Comparison of ENCODE assay signal across 27 mouse cellular contexts in the genomic region with DNA sequence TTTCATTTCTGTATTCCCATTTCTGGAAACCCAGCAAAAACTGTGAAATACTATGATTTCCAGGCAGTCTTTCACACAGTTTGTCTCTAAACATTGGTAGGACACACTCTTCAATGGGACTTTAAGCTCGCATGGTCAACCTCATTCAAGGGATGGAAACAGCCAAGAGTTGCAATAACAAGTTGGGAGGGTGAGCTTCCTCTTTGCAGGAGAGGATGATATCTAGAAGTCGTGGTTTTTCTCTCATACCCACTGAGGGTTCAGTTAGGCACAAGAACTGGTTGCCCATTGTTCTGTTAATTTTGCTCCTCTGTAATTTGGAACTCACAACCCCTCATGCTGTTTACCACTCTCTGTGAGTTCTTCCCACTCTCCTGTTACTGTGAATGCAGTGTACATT.
"Had no signal": no experiment of that assay in that cellular context is flagged by ENCODE, and none has a peak within 500 bp of the region (broad histone marks: within the 10 kb centered on the region; RNA-seq: fewer than 3 reads in every experiment).

No protein-coding gene starts in this region.

- H3K36me3 ChIP-seq: embryonic facial prominence, embryonic 10.5 days; embryonic facial prominence, embryonic 12.5 days; embryonic facial prominence, embryonic 13.5 days; embryonic facial prominence, embryonic 15.5 days; forebrain, embryonic 10.5 days; forebrain, embryonic 12.5 days; forebrain, embryonic 15.5 days had no signal

- H3K4me1 ChIP-seq: embryonic facial prominence, embryonic 12.5 days; embryonic facial prominence, embryonic 15.5 days; forebrain, embryonic 12.5 days; forebrain, embryonic 13.5 days; forebrain, embryonic 15.5 days had no signal

- H3K4me2 ChIP-seq: embryonic facial prominence, embryonic 12.5 days; embryonic facial prominence, embryonic 13.5 days; embryonic facial prominence, embryonic 15.5 days; forebrain, embryonic 12.5 days; forebrain, embryonic 13.5 days; forebrain, embryonic 15.5 days had no signal

- H3K4me3 ChIP-seq: embryonic facial prominence, embryonic 10.5 days; embryonic facial prominence, embryonic 12.5 days; embryonic facial prominence, embryonic 13.5 days; embryonic facial prominence, embryonic 15.5 days; erythroblast, embryonic 14.5 days; forebrain, embryonic 10.5 days; forebrain, embryonic 12.5 days; forebrain, embryonic 13.5 days; forebrain, embryonic 15.5 days; gastrocnemius, adult 2 months; heart, adult 2 months had no signal

- H3K27me3 ChIP-seq: embryonic facial prominence, embryonic 12.5 days; embryonic facial prominence, embryonic 15.5 days; forebrain, embryonic 12.5 days; forebrain, embryonic 13.5 days; forebrain, embryonic 15.5 days had no signal

- H3K9me3 ChIP-seq: embryonic facial prominence, embryonic 10.5 days; embryonic facial prominence, embryonic 12.5 days; embryonic facial prominence, embryonic 13.5 days; embryonic facial prominence, embryonic 15.5 days; forebrain, embryonic 10.5 days; forebrain, embryonic 12.5 days; forebrain, embryonic 13.5 days; forebrain, embryonic 15.5 days had no signal

- H3K9ac ChIP-seq: embryonic facial prominence, embryonic 12.5 days; embryonic facial prominence, embryonic 13.5 days; embryonic facial prominence, embryonic 15.5 days; forebrain, embryonic 12.5 days; forebrain, embryonic 13.5 days; forebrain, embryonic 15.5 days; forebrain, postnatal 0 days had no signal

- DNase-seq: cerebellum, adult 8-10 months; cerebellum, adult 9-10 months; cerebellum, adult 9-11 months; cerebellum, postnatal 10 days; cerebellum, postnatal 14 days; cerebellum, postnatal 25 days; cerebellum, postnatal 36 days; embryo, embryonic 11 days; forebrain, postnatal 0 days; gastrocnemius, adult 2 months; gastrocnemius, postnatal 10 days; gastrocnemius, postnatal 14 days; gastrocnemius, postnatal 25 days; gastrocnemius, postnatal 36 days; heart, adult 18-20 months; heart, adult 2 months had no signal

- ATAC-seq: forebrain, embryonic 13.5 days; forebrain, embryonic 14.5 days; forebrain, embryonic 15.5 days; forebrain, embryonic 16.5 days; forebrain, postnatal 0 days had no signal

- H3K27ac ChIP-seq: embryonic facial prominence, embryonic 10.5 days; embryonic facial prominence, embryonic 12.5 days; embryonic facial prominence, embryonic 13.5 days; embryonic facial prominence, embryonic 15.5 days; forebrain, embryonic 10.5 days; forebrain, embryonic 12.5 days; forebrain, embryonic 13.5 days; forebrain, embryonic 15.5 days; gastrocnemius, adult 2 months; heart, adult 2 months had no signal
